Comparison of ENCODE assay signal across 8 mouse cellular contexts in the genomic region with DNA sequence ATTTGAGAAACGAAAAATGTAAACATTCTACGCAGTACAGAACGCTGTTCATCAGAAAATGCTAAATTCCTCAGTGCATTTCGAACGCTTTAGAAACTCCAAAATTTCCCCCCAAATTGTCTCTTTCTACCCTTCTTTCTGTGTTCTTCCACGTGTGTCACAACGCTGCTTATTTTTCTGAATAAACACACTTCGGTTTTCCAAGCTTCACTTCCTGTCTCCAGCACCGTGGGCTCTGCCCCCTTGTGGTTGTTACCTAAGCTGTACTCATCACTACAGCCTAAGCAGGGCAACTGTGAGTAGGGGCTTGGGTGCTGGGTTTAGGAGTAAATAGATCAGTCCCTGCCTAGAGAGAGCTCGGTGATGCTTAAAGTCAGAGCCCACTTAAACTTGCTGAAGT. TPM values are rescaled to one million over a fixed set of nuclear protein-coding genes. Genes with fewer than 3 reads are reported as not detected.
DNase-seq lines count a peak whose midpoint lies in the region; ATAC-seq and TF ChIP-seq lines count a peak whose summit lies in the region.

No protein-coding gene starts in this region.

- no peaks in the 10 kb centered on the region for H3K9me3 ChIP-seq in heart, postnatal 0 days (replicated peaks; ENCODE audit: control insufficient read depth, low read length)
- no peaks in the 10 kb centered on the region for H3K9me3 ChIP-seq in liver, embryonic 14.5 days (ENCODE audit: control insufficient read depth, low read length)

- no peaks in the 10 kb centered on the region for H3K27me3 ChIP-seq in heart, postnatal 0 days (ENCODE audit: control insufficient read depth, insufficient read depth, low read length)
- H3K27me3 ChIP-seq in liver, embryonic 14.5 days (ENCODE audit: control insufficient read depth, insufficient read depth, low read length) = no peaks in the 10 kb centered on the region

- intact Hi-C loops in left cerebral cortex, postnatal 14 days (cut with DNase I) = no loop called here
- intact Hi-C loops in left cerebral cortex, postnatal 4 days (cut with DNase I) = no loop called here

- no peak overlapping the region for H3K9ac ChIP-seq in heart, postnatal 0 days (replicated peaks; ENCODE audit: low read depth, low read length)
- H3K9ac ChIP-seq in liver, embryonic 14.5 days (replicated peaks) = no peak overlapping the region

- H3K27ac ChIP-seq in heart, postnatal 0 days (ENCODE audit: low read depth) = no peak overlapping the region
- H3K27ac ChIP-seq in liver, embryonic 14.5 days = no peak overlapping the region

- peak; percentile 90 for TF ChIP-seq CTCF in heart, postnatal 0 days (IDR thresholded peaks at IDR 0.05; ENCODE audit: low read depth)
- TF ChIP-seq CTCF in liver, embryonic 14.5 days (IDR thresholded peaks at IDR 0.05; ENCODE audit: low read depth) = peak; percentile 65

- H3K4me1 ChIP-seq in heart, postnatal 0 days (ENCODE audit: control insufficient read depth, insufficient read depth) = no peaks in the 10 kb centered on the region
- no peaks in the 10 kb centered on the region for H3K4me1 ChIP-seq in liver, embryonic 14.5 days (replicated peaks; ENCODE audit: control insufficient read depth in 2 of 2, insufficient read depth in 2 of 2, low read length in 1 of 2)

- TF ChIP-seq EP300 in heart, postnatal 0 days (IDR thresholded peaks at IDR 0.05; ENCODE audit: low read depth) = no peak
- TF ChIP-seq EP300 in liver, embryonic 14.5 days (IDR thresholded peaks at IDR 0.05; ENCODE audit: low read depth) = no peak

- ATAC-seq in heart, postnatal 0 days (ENCODE audit: insufficient read depth, low read depth) = peak; percentile 77; the same call in 1 of the 2 replicates
- ATAC-seq in liver, embryonic 14.5 days (ENCODE audit: insufficient read depth) = no peak

- DNase-seq in right cerebral cortex, adult 18-20 months = peak; percentile 5
- no peak for DNase-seq in right cerebral cortex, postnatal 14 days
- peak; percentile 53 for DNase-seq in brain, adult 2 months (ENCODE audit: low read depth, low spot score)
- DNase-seq in heart, postnatal 0 days (ENCODE audit: low spot score) = peak; percentile 73
- DNase-seq in liver, embryonic 14.5 days (ENCODE audit: low read depth in 3 of 3, low spot score in 3 of 3) = peak in 2 of 3 experiments; percentile 7 to 9
- peak; percentile 58 for DNase-seq in retina, postnatal 1 day
- DNase-seq in left cerebral cortex, postnatal 14 days (ENCODE audit: low spot score in 2 of 2) = no peak
- no peak for DNase-seq in left cerebral cortex, postnatal 4 days

- H3K36me3 ChIP-seq in heart, postnatal 0 days (replicated peaks; ENCODE audit: control insufficient read depth, insufficient read depth, low read length) = no peaks in the 10 kb centered on the region
- H3K36me3 ChIP-seq in liver, embryonic 14.5 days (replicated peaks; ENCODE audit: control insufficient read depth, insufficient read depth, low read depth) = no peaks in the 10 kb centered on the region

- H3K4me2 ChIP-seq in heart, postnatal 0 days (ENCODE audit: low read depth, low read length) = peak overlapping the region; percentile 55
- H3K4me2 ChIP-seq in liver, embryonic 14.5 days (ENCODE audit: low read depth) = peak overlapping the region; percentile 45

- H3K4me3 ChIP-seq in heart, postnatal 0 days (ENCODE audit: low read depth, low read length) = peak overlapping the region; percentile 26; the same call in 1 of the 2 replicates
- no peak overlapping the region for H3K4me3 ChIP-seq in liver, embryonic 14.5 days (ENCODE audit: insufficient read depth in 1 of 2, low read depth in 2 of 2, low read length in 2 of 2)

- 28% methylated on average over 10 of the region's 10 CpGs for WGBS in heart, postnatal 0 days
- WGBS in liver, embryonic 14.5 days (ENCODE audit: insufficient replicate concordance) = 18% methylated on average over 10 of the region's 10 CpGs

RNA-seq across cellular contexts. Expression of gene Fgf6, which starts 19.4 kb away (rescaled TPM):
- not detected in 2 replicates for total RNA-seq in heart, postnatal 0 days (2014; rRNA removed; ENCODE audit: low replicate concordance)
- not detected in 2 replicates for polyA plus RNA-seq in heart, postnatal 0 days (2015; fragmentation: Nextera tagmentation; extraction: Ambion mirVana)
- polyA plus RNA-seq in liver, embryonic 14.5 days (2012; rRNA removed) = not detected in 2 replicates
- not detected in 2 replicates for polyA plus RNA-seq in liver, embryonic 14.5 days (2014; fragmentation: Nextera tagmentation; extraction: Ambion mirVana)
- not detected for total RNA-seq in left cerebral cortex, postnatal 14 days (2021)
- not detected for total RNA-seq in left cerebral cortex, postnatal 4 days (2021)

RNA-seq across cellular contexts. Expression of gene Fgf23, which starts 37.9 kb away (rescaled TPM):
- 1.1 TPM in 1 of 2 replicates, not detected in the other for total RNA-seq in heart, postnatal 0 days (2014; rRNA removed; ENCODE audit: low replicate concordance)
- polyA plus RNA-seq in heart, postnatal 0 days (2015; fragmentation: Nextera tagmentation; extraction: Ambion mirVana) = 0.05 TPM in 1 of 2 replicates, not detected in the other
- not detected in 2 replicates for polyA plus RNA-seq in liver, embryonic 14.5 days (2012; rRNA removed)
- polyA plus RNA-seq in liver, embryonic 14.5 days (2014; fragmentation: Nextera tagmentation; extraction: Ambion mirVana) = not detected in 2 replicates
- under 1 TPM; 0.49 to 0.64 TPM for total RNA-seq in left cerebral cortex, postnatal 14 days (2021)
- total RNA-seq in left cerebral cortex, postnatal 4 days (2021) = under 1 TPM; 0.38 to 0.54 TPM

Comparison
In these comparisons a context has a peak if more than half of its experiments do, and no peak if none do; other contexts are left out.
1. DNase-seq: peak in right cerebral cortex, adult 18-20 months (single experiment), brain, adult 2 months (single experiment), heart, postnatal 0 days (single experiment), liver, embryonic 14.5 days (2 of 3) and retina, postnatal 1 day (single experiment); none in right cerebral cortex, postnatal 14 days (single experiment), left cerebral cortex, postnatal 14 days (0 of 2) and left cerebral cortex, postnatal 4 days (single experiment).